Mouse (Mus musculus): ENCODE measurements around the gene Gtf2h1. TPM values are rescaled to one million over a fixed set of nuclear protein-coding genes. Genes with fewer than 3 reads are reported as not detected.

Gene Gtf2h1
- polyA plus RNA-seq, 1 experiment, result 4.7 TPM

DNA sequence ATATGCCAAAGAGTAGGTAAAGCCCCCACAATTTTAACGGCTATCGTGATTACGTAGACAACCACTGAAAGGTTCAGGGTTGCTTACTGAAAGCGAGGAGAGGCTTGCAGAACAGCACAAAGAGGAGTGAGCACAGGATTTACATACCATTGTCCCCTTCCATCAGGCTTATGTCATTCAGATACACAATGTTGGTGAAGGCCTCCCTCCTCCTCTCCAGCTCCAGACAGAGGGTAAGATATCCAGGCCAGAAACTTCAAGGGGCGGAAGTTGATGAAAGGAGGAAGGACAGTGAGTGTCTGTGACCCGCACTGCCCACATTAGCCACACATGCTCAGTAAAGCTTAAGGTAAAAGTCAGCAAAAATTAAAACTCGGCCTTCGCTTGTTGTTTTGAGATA is 31.2 kb upstream of the Gtf2h1 start:
- TF ChIP-seq POLR2A (IDR thresholded peaks at IDR 0.05; ENCODE audit: low read depth, low read length) (no peak), CTCF (IDR thresholded peaks at IDR 0.05; ENCODE audit: extremely low read depth, insufficient read depth, insufficient read length, insufficient replicate concordance) (no peak)
- Histone ChIP-seq H3K27me3 (ENCODE audit: control insufficient read depth, insufficient read depth, low read length) (no peaks in the 10 kb centered on the region), H3K4me3 (ENCODE audit: extremely low read depth, insufficient read depth, insufficient read length) (no peak overlapping the region), H3K27ac (ENCODE audit: insufficient read depth, low read length) (no peak overlapping the region), H3K4me1 (ENCODE audit: control insufficient read depth, insufficient read depth, insufficient read length) (no peaks in the 10 kb centered on the region), H3K36me3 (ENCODE audit: control insufficient read depth, insufficient read depth, low read length) (peaks cover 54% of the 10 kb centered on the region)
- DNase-seq (ENCODE audit: low read depth in 1 of 2, low spot score in 2 of 2), result no peak
- 93% methylated on average over 8 of the region's 8 CpGs for WGBS

DNA sequence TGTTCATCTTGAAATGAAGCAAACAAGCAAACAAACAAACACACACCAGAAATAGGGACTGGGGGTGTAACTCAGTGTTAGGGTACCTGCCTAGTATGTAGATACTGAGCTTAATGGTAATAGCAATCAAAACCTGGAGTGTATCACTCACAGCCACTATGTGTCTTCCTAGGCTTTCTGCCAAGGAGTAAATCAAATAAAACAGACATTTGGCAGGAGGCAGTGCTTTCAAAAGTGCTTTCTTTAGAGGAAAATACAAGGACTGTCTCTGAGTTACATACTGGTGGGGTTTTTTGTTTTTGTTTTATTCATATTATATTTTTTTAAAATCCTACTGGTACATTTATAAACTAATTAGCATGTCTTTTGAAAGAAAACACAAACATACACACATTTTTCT is 28.5 kb upstream of the Gtf2h1 start:
- Histone ChIP-seq H3K4me1 (ENCODE audit: control insufficient read depth, insufficient read depth, insufficient read length) (no peaks in the 10 kb centered on the region), H3K4me3 (ENCODE audit: extremely low read depth, insufficient read depth, insufficient read length) (no peak overlapping the region), H3K27ac (ENCODE audit: insufficient read depth, low read length) (no peak overlapping the region), H3K27me3 (ENCODE audit: control insufficient read depth, insufficient read depth, low read length) (no peaks in the 10 kb centered on the region), H3K36me3 (ENCODE audit: control insufficient read depth, insufficient read depth, low read length) (peaks cover 49% of the 10 kb centered on the region)
- no peak for TF ChIP-seq CTCF (IDR thresholded peaks at IDR 0.05; ENCODE audit: extremely low read depth, insufficient read depth, insufficient read length, insufficient replicate concordance)
- no peak for TF ChIP-seq POLR2A (IDR thresholded peaks at IDR 0.05; ENCODE audit: low read depth, low read length)
- DNase-seq (ENCODE audit: low read depth in 1 of 2, low spot score in 2 of 2), result no peak

DNA sequence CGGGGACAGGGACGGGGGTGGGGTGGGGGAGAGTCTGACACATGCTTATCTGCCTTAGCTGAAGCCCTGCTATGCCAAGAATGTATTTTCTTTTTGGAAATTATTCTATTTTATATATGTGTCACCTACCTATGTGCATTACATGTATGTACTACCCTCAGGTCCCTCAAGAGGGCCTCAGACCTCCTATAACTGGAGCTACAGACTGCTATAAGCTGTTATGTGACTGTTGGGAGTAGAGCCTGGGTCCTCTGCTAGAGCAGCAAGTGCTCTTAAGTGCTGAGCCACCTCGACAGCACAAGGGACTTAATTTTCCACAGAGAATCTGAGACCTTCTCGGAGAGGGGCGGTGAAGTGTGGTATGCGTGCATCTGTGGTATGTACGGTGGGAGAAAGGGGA is 27.5 kb upstream of the Gtf2h1 start:
- no peak for DNase-seq (ENCODE audit: low read depth in 1 of 2, low spot score in 2 of 2)
- no peaks in the 10 kb centered on the region for H3K4me1 ChIP-seq (ENCODE audit: control insufficient read depth, insufficient read depth, insufficient read length)
- peaks cover 50% of the 10 kb centered on the region for H3K36me3 ChIP-seq (ENCODE audit: control insufficient read depth, insufficient read depth, low read length)
- H3K27ac ChIP-seq (ENCODE audit: insufficient read depth, low read length), result no peak overlapping the region
- no peaks in the 10 kb centered on the region for H3K27me3 ChIP-seq (ENCODE audit: control insufficient read depth, insufficient read depth, low read length)
- TF ChIP-seq POLR2A (IDR thresholded peaks at IDR 0.05; ENCODE audit: low read depth, low read length), result no peak
- no peak for TF ChIP-seq CTCF (IDR thresholded peaks at IDR 0.05; ENCODE audit: extremely low read depth, insufficient read depth, insufficient read length, insufficient replicate concordance)
- WGBS, result 95% methylated on average over 7 of the region's 7 CpGs
- no peak overlapping the region for H3K4me3 ChIP-seq (ENCODE audit: extremely low read depth, insufficient read depth, insufficient read length)

DNA sequence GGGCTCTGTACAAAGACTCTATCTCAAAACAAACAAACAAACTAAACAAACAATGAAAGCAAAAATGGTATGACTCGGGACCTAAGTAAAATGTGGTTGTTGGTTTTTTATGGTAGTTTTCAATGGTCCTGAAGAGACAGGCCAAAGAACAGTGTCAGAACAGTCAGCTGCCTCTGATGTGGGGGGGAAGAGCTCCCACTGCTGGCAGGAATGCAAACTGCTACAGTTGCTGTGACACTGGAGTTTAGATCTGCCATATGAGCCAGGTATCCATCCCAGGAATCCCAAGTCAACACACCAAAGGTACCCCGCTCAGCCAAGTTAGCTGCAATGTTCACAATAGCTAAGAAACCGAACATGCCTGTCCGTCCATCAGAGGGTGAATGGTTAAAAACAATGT is 25.2 kb upstream of the Gtf2h1 start:
- 67% methylated on average over 4 of the region's 4 CpGs for WGBS
- H3K27me3 ChIP-seq (ENCODE audit: control insufficient read depth, insufficient read depth, low read length), result no peaks in the 10 kb centered on the region
- peaks cover 47% of the 10 kb centered on the region for H3K36me3 ChIP-seq (ENCODE audit: control insufficient read depth, insufficient read depth, low read length)
- peak; percentile 14 to 17 for DNase-seq (ENCODE audit: low read depth in 1 of 2, low spot score in 2 of 2)
- no peaks in the 10 kb centered on the region for H3K4me1 ChIP-seq (ENCODE audit: control insufficient read depth, insufficient read depth, insufficient read length)
- H3K4me3 ChIP-seq (ENCODE audit: extremely low read depth, insufficient read depth, insufficient read length), result no peak overlapping the region
- TF ChIP-seq CTCF (IDR thresholded peaks at IDR 0.05; ENCODE audit: extremely low read depth, insufficient read depth, insufficient read length, insufficient replicate concordance) (peak; percentile 85; the same call in 1 of the 2 replicates), POLR2A (IDR thresholded peaks at IDR 0.05; ENCODE audit: low read depth, low read length) (no peak)
- H3K27ac ChIP-seq (ENCODE audit: insufficient read depth, low read length), result no peak overlapping the region

DNA sequence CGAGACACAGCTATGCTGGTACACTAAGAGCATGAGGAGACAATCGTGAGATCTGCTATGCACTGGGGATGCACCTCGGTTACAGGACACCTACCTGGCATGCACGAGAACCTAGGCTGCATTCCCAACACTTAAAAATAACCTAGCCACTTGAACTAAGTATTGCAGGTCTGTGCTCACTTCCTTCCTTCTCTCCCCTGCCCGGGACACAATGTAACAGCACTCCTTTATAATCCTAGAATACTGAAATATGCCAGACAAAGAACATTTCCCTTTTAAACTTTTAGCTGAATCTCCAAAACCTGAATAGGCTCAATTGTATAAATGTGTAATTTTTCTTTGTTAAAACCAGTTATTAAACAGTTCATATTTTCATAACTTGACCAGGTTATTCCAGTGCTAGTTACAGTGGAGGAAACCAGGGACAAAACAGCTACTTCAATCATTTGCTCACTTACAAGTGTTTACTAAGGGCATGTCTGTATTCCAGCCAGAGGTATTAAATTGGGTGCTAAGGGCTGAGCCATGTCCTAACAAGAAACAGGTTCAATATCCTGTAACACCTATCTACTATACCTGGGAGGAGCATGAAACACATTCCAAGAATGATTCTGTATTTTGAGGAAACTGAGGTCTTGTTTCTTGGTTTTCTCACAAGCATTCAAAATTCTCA is 6.6 kb upstream of the Gtf2h1 start:
- no peak overlapping the region for H3K27ac ChIP-seq (ENCODE audit: insufficient read depth, low read length)
- H3K36me3 ChIP-seq (ENCODE audit: control insufficient read depth, insufficient read depth, low read length), result peaks cover 27% of the 10 kb centered on the region
- no peak for DNase-seq (ENCODE audit: low read depth in 1 of 2, low spot score in 2 of 2)
- H3K27me3 ChIP-seq (ENCODE audit: control insufficient read depth, insufficient read depth, low read length), result no peaks in the 10 kb centered on the region
- no peaks in the 10 kb centered on the region for H3K4me1 ChIP-seq (ENCODE audit: control insufficient read depth, insufficient read depth, insufficient read length)
- no peak overlapping the region for H3K4me3 ChIP-seq (ENCODE audit: extremely low read depth, insufficient read depth, insufficient read length)
- 80% methylated on average over 5 of the region's 5 CpGs for WGBS
- TF ChIP-seq POLR2A (IDR thresholded peaks at IDR 0.05; ENCODE audit: low read depth, low read length), result no peak

DNA sequence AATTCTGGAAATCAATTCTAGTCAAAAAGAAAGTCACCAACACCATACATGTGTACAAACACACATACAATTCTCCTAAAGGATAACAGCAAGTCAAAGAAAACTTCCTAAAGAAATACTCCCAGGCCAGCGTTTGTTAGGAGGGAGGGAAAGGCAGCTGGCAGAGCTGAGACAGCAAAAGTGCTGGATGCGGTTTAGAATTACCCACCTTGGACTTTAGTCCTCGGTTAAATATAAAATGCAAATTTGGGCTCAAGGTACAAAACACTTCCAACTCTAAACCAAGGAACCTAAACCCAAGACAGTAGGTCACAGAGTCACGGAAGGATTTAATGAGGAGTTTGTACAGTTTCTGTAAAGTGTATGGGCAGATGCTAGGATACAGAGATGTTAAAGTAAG is 2.0 kb upstream of the Gtf2h1 start:
- Histone ChIP-seq H3K27me3 (ENCODE audit: control insufficient read depth, insufficient read depth, low read length) (no peaks in the 10 kb centered on the region), H3K4me1 (ENCODE audit: control insufficient read depth, insufficient read depth, insufficient read length) (peaks cover 5% of the 10 kb centered on the region; the same call in 1 of the 2 replicates), H3K27ac (ENCODE audit: insufficient read depth, low read length) (no peak overlapping the region), H3K36me3 (ENCODE audit: control insufficient read depth, insufficient read depth, low read length) (peaks cover 2% of the 10 kb centered on the region; the same call in 1 of the 2 replicates), H3K4me3 (ENCODE audit: extremely low read depth, insufficient read depth, insufficient read length) (no peak overlapping the region)
- 94% methylated on average over 4 of the region's 4 CpGs for WGBS
- no peak for DNase-seq (ENCODE audit: low read depth in 1 of 2, low spot score in 2 of 2)
- TF ChIP-seq CTCF (IDR thresholded peaks at IDR 0.05; ENCODE audit: extremely low read depth, insufficient read depth, insufficient read length, insufficient replicate concordance), result no peak
- TF ChIP-seq POLR2A (IDR thresholded peaks at IDR 0.05; ENCODE audit: low read depth, low read length), result no peak

DNA sequence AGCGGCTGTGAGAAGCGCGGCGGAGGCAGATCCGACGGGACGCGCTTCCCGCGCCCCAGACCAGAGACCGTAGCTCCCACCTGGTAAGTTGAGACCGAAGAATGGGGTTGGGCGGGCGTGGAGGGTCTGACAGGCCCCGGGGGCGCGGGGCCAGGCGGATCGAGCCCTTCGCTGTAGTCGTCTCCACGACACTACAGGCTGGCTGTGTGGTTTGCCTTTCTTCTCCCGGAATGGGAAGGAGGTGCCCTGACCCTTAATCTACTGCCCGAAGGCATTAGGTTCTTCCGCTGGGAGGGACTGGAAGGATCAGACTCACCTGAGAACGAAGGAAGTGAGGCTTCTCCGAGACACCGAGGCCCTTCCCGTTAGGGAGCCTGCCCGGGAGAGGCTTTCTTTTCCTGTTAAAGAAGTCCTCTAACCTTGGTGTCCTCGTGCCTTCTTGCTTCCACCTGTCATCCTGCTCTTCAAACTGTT is 340 bp downstream of the Gtf2h1 start:
- no peak for TF ChIP-seq CTCF (IDR thresholded peaks at IDR 0.05; ENCODE audit: extremely low read depth, insufficient read depth, insufficient read length, insufficient replicate concordance)
- no peak for TF ChIP-seq POLR2A (IDR thresholded peaks at IDR 0.05; ENCODE audit: low read depth, low read length)
- peak overlapping the region; percentile 88 for H3K4me3 ChIP-seq (ENCODE audit: extremely low read depth, insufficient read depth, insufficient read length)
- under 1% methylated on average over 31 of the region's 31 CpGs for WGBS
- no peaks in the 10 kb centered on the region for H3K36me3 ChIP-seq (ENCODE audit: control insufficient read depth, insufficient read depth, low read length)
- H3K27me3 ChIP-seq (ENCODE audit: control insufficient read depth, insufficient read depth, low read length), result no peaks in the 10 kb centered on the region
- H3K27ac ChIP-seq (ENCODE audit: insufficient read depth, low read length), result peak overlapping the region; percentile 95; the same call in 1 of the 2 replicates
- peaks cover 5% of the 10 kb centered on the region; the same call in 1 of the 2 replicates for H3K4me1 ChIP-seq (ENCODE audit: control insufficient read depth, insufficient read depth, insufficient read length)
- DNase-seq (ENCODE audit: low read depth in 1 of 2, low spot score in 2 of 2), result no peak
